Mouse (Mus musculus) adrenal gland (tissue): Measurements from ENCODE around the gene Vmn2r42.
"Not testable (repeated sequence)": the region's sequence is repeated elsewhere in the genome, so short reads cannot be mapped to it uniquely, and the experiment has no call there.

ENCODE experiments used
- intact Hi-C: fragments of 180-260 bp; cut with DNase I; formaldehyde crosslinking; loops from one replicate; pipeline ENCODE4 v1.15.1; 2025
- long read RNA-seq, 2 experiments: library from polyadenylated mRNA; unstranded; transcript quantifications; one replicate each; pipeline ENCODE4 v2.0.0; 2020; ENCODE audit warnings: borderline replicate concordance in 1 of 2; ENCODE audit not compliant: insufficient replicate concordance in 1 of 2

Vmn2r42 gene
- long read RNA-seq, experiment 1, result 0 reads
- long read RNA-seq, experiment 2, result 0 reads

DNA sequence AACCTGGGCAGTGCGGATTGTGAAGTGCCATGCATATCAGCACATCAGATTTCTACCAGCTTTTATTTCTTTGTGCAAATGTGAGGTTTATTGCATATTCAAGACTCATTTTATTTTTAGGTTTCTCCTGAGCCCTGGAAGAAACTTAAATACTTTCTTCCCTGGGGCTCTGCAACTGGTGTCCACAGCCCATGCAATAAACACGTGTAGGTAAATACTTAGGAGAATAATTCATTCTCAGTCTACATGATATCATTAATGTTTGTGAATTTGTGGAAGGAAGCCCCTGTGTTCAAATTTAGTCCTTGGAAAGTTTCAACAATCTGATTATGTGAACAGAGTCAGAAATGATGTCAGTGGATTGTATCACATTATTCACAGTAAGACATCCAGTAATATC lies at the start of gene Vmn2r42:
Vmn2r42 (minus strand) TSS at position 101 of the 400 bp plus-strand sequence.
- intact Hi-C loops, result not testable (repeated sequence)

DNA sequence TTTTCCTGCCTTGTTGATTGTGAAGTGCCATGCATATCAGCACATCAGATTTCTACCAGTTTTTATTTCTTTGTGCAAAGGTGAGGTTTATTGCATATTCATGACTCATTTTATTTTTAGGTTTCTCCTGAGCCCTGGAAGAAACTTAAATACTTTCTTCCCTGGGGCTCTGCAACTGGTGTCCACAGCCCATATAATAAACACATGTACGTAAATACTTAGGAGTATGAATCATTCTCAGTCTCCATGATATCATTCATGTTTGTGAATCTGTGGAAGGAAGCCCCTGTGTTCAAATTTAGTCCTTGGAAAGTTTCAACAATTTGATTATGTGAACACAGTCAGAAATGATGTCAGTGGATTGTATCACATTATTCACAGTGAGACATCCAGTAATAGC lies 38.6 kb downstream of the Vmn2r42 start, which contains the start of gene Vmn2r41:
Vmn2r41 (minus strand) TSS at position 101 of the 400 bp plus-strand sequence.
- intact Hi-C loops, result not testable (repeated sequence)
